Mouse (Mus musculus) splenic B cell, adult 2 months (primary cell): ENCODE measurements at regions not wholly inside any gene's neighbourhood (a gene's known extent, or its start where the extent isn't known, plus 50 kb on each side); places are given as distances from the start of the nearest gene placed in this dataset.

Source experiments
- DNase-seq: peaks from one replicate; pipeline ENCODE4 v3.0.0-alpha.2; 2011; ENCODE audit warnings: low read depth, low spot score
- H3K27me3 ChIP-seq: 2 replicates; pipeline ENCODE4 v1.6.1; 2012; ENCODE audit warnings: mild to moderate bottlenecking, low read length, moderate library complexity, mixed read lengths; ENCODE audit not compliant: control insufficient read depth, poor library complexity, insufficient read depth, severe bottlenecking
- H3K36me3 ChIP-seq: 2 replicates; pipeline ENCODE4 v1.6.1; 2012; ENCODE audit warnings: mild to moderate bottlenecking, low read length, moderate library complexity, mixed read lengths; ENCODE audit not compliant: control insufficient read depth, poor library complexity, insufficient read depth, severe bottlenecking

DNA sequence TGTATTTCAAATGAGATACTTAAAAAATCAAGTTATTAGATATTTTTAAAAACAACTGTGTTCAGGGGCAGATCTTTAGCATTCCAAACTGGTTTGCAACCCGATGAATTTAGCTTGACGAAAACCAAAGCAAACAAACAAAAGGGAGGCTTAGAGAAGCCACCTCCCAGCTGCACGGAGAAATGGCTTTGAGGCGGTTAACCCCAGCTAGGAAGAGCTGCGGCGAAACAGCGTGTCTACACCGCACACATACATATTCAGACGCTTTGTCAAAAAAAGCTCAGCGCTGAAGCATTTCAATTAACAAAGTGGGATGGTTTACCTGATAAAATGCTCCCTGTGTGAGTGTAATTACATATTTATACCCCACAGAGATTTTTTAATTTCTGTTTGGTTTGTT, 123.0 kb upstream of the Ap5m1 start:
- H3K27me3 ChIP-seq, result no peaks in the 10 kb centered on the region
- H3K36me3 ChIP-seq, result no peaks in the 10 kb centered on the region
- no peak for DNase-seq

GRCm38 (mm10) chr14:48930886-48931285, 135.0 kb upstream of the Ap5m1 start:
- DNase-seq, result no peak
- H3K36me3 ChIP-seq, result no peaks in the 10 kb centered on the region
- H3K27me3 ChIP-seq, result no peaks in the 10 kb centered on the region

GRCm38 (mm10) chr14:48925870-48926269, 140.0 kb upstream of the Ap5m1 start:
- Histone ChIP-seq H3K27me3 (no peaks in the 10 kb centered on the region), H3K36me3 (no peaks in the 10 kb centered on the region)
- DNase-seq, result no peak

- H3K27me3 ChIP-seq, result no peaks in the 10 kb centered on the region
- no peaks in the 10 kb centered on the region for H3K36me3 ChIP-seq
- DNase-seq, result no peak
These were observed 156.5 kb upstream of the Ap5m1 start for GRCm38 (mm10) chr14:48909420-48909819.

- H3K36me3 ChIP-seq, result no peaks in the 10 kb centered on the region
These were observed 157.8 kb upstream of the Ap5m1 start for GRCm38 (mm10) chr14:48907991-48908698.

GRCm38 (mm10) chr14:48907403-48907973, 158.4 kb upstream of the Ap5m1 start:
- H3K36me3 ChIP-seq, result no peaks in the 10 kb centered on the region
- H3K27me3 ChIP-seq, result no peaks in the 10 kb centered on the region
- DNase-seq, result no peak

More at GRCm38 (mm10) chr14:48907991-48908698, 157.8 kb upstream of the Ap5m1 start:
- H3K27me3 ChIP-seq, result no peaks in the 10 kb centered on the region
- no peak for DNase-seq

DNA sequence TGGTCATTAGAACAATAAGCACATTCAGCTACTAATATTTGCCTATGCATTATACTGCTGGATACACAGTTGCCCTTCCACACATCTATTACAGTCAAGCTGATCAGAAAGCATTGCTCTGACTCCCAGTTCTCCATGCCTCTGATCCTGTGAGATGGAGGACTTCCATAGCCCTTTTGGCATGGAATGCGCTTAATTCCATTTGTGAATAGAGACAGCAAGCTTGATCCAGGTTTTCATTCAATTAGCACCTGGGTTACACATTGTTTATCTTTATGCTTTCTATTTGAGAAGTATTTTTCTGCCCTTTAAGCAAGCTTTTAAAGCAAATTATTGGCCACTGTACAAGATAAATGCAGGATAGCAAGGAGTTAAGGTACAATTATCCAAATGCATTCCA, 158.9 kb upstream of the Ap5m1 start:
- no peak for DNase-seq
- no peaks in the 10 kb centered on the region for H3K36me3 ChIP-seq

DNA sequence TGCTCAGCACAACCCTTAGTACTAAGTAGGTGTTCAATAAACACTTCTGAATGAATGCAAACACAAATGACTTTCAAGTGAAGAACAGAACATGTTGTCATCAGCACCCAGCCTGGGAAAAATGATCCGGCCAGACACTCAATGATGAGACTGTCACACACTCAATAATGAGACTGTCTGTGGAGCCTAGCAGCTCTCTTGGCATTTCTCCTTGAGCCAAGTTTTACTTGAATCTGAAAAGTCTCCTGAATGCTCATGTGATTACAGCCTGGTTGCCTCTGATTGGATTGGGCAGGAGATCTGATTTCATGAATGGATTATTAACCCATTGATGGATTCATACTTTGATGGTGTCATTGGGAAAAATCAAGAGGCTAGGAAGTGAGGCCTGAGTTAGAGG, 161.3 kb upstream of the Ap5m1 start:
- Histone ChIP-seq H3K36me3 (no peaks in the 10 kb centered on the region), H3K27me3 (no peaks in the 10 kb centered on the region)
- no peak for DNase-seq

More for the DNA sequence above, 158.9 kb upstream of the Ap5m1 start:
- no peaks in the 10 kb centered on the region for H3K27me3 ChIP-seq

- Histone ChIP-seq H3K27me3 (no peaks in the 10 kb centered on the region), H3K36me3 (no peaks in the 10 kb centered on the region)
- DNase-seq, result no peak
These were observed 162.4 kb upstream of the Ap5m1 start for GRCm38 (mm10) chr14:48903526-48903925.

- DNase-seq, result no peak
- Histone ChIP-seq H3K27me3 (no peaks in the 10 kb centered on the region), H3K36me3 (no peaks in the 10 kb centered on the region)
These were observed 165.7 kb upstream of the Ap5m1 start for GRCm38 (mm10) chr14:48900201-48900600.

GRCm38 (mm10) chr14:48897140-48897539, 168.8 kb upstream of the Ap5m1 start:
- H3K27me3 ChIP-seq, result no peaks in the 10 kb centered on the region
- no peaks in the 10 kb centered on the region for H3K36me3 ChIP-seq
- DNase-seq, result no peak

DNA sequence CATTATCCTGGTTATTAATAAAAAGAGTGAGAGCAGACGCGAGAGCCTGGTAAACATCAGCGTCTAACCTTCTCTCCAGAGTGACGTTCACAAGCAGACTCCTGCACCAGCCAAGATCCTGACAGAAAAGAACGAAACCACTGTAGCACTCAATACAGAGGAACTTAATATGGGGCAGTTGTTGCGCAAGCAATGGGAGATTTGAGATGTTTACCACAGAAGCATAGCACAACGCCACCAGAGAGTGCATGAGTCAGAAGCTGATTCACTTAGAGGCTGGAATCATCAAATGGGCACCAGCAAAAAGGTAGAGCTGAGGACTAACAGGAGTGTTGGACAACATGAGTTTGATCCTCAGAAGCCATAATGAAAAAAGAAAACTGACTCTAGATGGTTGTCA, 169.7 kb upstream of the Ap5m1 start:
- no peaks in the 10 kb centered on the region for H3K27me3 ChIP-seq
- DNase-seq, result no peak
- H3K36me3 ChIP-seq, result no peaks in the 10 kb centered on the region

GRCm38 (mm10) chr14:48891216-48891615, 174.7 kb upstream of the Ap5m1 start:
- H3K27me3 ChIP-seq, result no peaks in the 10 kb centered on the region
- no peaks in the 10 kb centered on the region for H3K36me3 ChIP-seq
- no peak for DNase-seq

DNA sequence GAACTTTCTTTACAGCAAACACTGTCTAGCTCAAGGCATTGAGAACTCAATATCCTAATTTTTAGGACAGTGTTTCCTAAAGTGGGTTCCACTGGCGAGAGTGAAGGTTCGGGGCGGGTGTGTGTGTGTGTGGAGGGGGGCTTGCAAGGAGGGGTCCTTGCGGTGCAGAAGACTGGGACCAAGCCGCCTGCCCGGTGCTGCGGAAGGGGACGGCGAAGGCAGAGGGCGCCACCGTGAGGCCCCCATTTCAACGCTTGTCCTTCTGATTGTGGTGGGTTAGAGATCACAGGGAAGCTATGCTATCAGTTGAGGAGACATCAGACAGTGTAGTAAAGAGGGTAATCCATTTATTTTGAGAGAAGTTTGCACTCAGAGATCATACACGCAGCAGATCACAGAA, 176.9 kb upstream of the Ap5m1 start:
- no peaks in the 10 kb centered on the region for H3K27me3 ChIP-seq
- no peaks in the 10 kb centered on the region for H3K36me3 ChIP-seq
- no peak for DNase-seq

DNA sequence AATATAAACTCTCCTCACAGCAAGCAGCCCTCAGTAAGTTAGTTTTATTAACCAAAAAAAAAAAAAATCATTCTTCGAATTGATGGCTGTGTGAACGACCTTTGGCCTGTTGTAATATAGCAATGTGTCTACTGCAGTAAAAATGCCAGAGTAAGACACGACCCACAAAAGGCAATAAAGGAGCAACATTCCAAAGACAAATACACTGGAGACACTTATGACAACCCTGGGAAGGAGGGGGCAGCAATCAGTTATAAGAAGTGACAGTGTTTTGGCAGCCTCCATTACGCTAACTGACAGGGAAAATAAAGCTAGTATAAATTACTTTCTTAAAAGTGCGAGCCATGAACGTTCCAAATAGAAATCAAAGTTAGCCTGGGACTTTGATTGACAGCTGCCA, 185.9 kb upstream of the Ap5m1 start:
- DNase-seq, result no peak
- no peaks in the 10 kb centered on the region for H3K36me3 ChIP-seq
- H3K27me3 ChIP-seq, result no peaks in the 10 kb centered on the region
